Mouse (Mus musculus): ENCODE results near the gene Zfp352. TPM values are rescaled to one million over a fixed set of nuclear protein-coding genes. Genes with fewer than 3 reads are reported as not detected.
"Not testable (repeated sequence)": the region's sequence is repeated elsewhere in the genome, so short reads cannot be mapped to it uniquely, and the experiment has no call there.

Zfp352 gene
- polyA plus RNA-seq (2012; rRNA removed): not detected in 2 replicates

DNA sequence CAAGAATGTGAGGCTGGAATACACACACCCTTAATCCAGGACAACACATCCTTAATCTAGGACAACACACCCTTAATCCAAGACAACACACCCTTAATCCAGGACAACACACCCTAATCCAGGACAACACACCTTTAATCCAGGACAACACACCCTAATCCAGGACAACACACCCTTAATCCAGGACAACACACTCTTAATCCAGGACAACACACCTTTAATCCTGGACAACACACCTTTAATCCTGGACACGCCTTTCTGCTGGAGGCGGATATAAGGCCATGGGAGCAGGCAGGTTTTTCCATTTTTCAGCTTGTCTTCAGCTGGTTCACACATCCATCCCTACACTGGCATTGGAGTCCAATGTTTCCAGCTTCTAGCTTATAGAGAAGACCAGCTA, at the start of gene Zfp352:
TSS of gene Zfp352 (plus strand) at position 301 of the 400 bp plus-strand sequence.
- Histone ChIP-seq H3K27ac (ENCODE audit: insufficient read depth, low read depth, low read length) (no peak within 1 kb of the TSS), H3K27me3 (replicated peaks; ENCODE audit: control insufficient read depth, insufficient read depth, low read length) (no peaks in the 10 kb centered on the region), H3K4me1 (ENCODE audit: control insufficient read depth, insufficient read depth, low read length) (no peaks in the 10 kb centered on the region), H3K4me3 (ENCODE audit: insufficient read depth, low read depth, low read length) (no peak within 1 kb of the TSS), H3K36me3 (ENCODE audit: control insufficient read depth, insufficient read depth, low read length) (no peaks in the 10 kb centered on the region)
- TF ChIP-seq CTCF (conservative IDR thresholded peaks at IDR 0.05; ENCODE audit: insufficient read depth, insufficient read length, low read depth, low read length): no peak
- no peak for TF ChIP-seq POLR2A (IDR thresholded peaks at IDR 0.05; ENCODE audit: low read depth, low read length)
- WGBS: 96% methylated on average over 2 of the region's 2 CpGs
- DNase-seq: no peak

DNA sequence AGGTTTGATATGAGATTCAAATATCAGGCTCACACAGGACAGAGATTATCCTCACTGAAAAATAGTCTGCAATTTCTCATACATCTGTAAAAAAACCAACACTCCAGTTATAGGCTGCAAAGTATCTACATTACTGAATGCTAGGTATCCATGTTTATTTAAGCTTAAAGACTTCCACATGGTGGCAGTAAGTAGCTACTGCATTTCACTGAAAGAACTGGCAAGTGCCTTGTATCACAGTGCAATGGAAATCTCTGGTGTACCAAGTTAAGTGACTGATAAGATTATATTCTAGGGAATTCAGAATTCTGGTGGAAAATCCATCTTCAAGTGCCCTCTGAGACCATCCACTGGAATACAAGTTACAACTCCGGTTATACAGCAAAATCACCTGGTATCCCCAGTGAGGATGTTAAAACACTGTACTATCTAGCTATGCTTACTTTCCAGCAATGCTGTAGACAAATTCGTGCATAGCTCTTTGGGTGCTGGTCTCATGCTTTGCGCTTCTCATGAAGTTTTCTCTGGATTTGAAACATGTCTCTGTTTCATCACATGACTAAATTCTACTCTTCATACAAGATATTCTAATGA, 47.6 kb upstream of the Zfp352 start:
- Histone ChIP-seq H3K4me3 (ENCODE audit: insufficient read depth, low read depth, low read length) (no peak overlapping the region), H3K4me1 (ENCODE audit: control insufficient read depth, insufficient read depth, low read length) (no peaks in the 10 kb centered on the region), H3K36me3 (ENCODE audit: control insufficient read depth, insufficient read depth, low read length) (no peaks in the 10 kb centered on the region), H3K27ac (ENCODE audit: insufficient read depth, low read depth, low read length) (no peak overlapping the region), H3K27me3 (replicated peaks; ENCODE audit: control insufficient read depth, insufficient read depth, low read length) (no peaks in the 10 kb centered on the region; the same call in 1 of the 2 replicates)
- 78% methylated on average over 3 of the region's 3 CpGs for WGBS
- no peak for TF ChIP-seq CTCF (conservative IDR thresholded peaks at IDR 0.05; ENCODE audit: insufficient read depth, insufficient read length, low read depth, low read length)
- TF ChIP-seq POLR2A (IDR thresholded peaks at IDR 0.05; ENCODE audit: low read depth, low read length): no peak
- no peak for DNase-seq

DNA sequence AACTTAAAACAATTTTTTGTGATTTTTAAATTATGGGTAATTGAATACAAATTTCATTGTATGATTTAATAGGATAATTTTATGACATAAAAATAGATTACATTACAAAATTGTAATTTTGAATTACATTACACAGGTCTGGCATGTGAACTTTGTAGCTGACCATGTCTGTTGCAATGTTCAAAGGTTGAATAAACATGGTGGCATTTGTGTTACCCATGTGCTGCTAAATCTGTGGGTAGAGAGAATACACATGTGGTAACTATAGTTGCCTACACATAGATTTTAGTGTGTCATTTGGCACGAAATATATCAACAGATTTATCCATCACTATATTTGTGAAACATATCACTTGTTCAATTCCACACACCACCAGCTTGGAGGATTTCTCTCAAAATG, 44.6 kb upstream of the Zfp352 start:
- 74% methylated on average over 1 of the region's 1 CpGs for WGBS

DNA sequence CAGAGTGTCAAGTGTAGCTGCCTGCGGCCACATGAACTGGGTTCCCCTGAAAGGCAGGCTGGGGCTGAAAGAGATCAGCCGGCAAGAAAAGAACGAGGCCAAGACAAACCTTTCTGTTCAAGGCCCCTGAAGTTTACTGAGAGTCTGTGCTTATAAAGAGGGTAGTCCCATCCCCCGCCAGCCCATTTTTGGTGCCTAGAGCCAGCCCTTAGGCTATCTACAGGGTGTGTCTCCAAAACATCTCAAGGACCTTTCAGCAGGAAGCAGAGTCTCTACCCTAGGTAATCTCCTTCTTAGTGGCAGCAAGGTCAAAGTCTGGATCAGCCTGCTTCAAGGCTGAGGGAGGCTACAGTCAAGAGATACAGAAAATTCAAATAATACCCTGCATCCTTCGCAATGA, 15.2 kb upstream of the Zfp352 start:
- no peak for DNase-seq
- Histone ChIP-seq H3K4me1 (ENCODE audit: control insufficient read depth, insufficient read depth, low read length) (no peaks in the 10 kb centered on the region), H3K4me3 (ENCODE audit: insufficient read depth, low read depth, low read length) (no peak overlapping the region), H3K27ac (ENCODE audit: insufficient read depth, low read depth, low read length) (no peak overlapping the region), H3K36me3 (ENCODE audit: control insufficient read depth, insufficient read depth, low read length) (no peaks in the 10 kb centered on the region), H3K27me3 (replicated peaks; ENCODE audit: control insufficient read depth, insufficient read depth, low read length) (no peaks in the 10 kb centered on the region)
- TF ChIP-seq CTCF (conservative IDR thresholded peaks at IDR 0.05; ENCODE audit: insufficient read depth, insufficient read length, low read depth, low read length) (no peak), POLR2A (IDR thresholded peaks at IDR 0.05; ENCODE audit: low read depth, low read length) (no peak)
- 85% methylated on average over 5 of the region's 5 CpGs for WGBS

More for the DNA sequence above, 44.6 kb upstream of the Zfp352 start:
- H3K36me3 ChIP-seq (ENCODE audit: control insufficient read depth, insufficient read depth, low read length): no peaks in the 10 kb centered on the region
- H3K27ac ChIP-seq (ENCODE audit: insufficient read depth, low read depth, low read length): no peak overlapping the region
- no peaks in the 10 kb centered on the region; the same call in 1 of the 2 replicates for H3K27me3 ChIP-seq (replicated peaks; ENCODE audit: control insufficient read depth, insufficient read depth, low read length)
- DNase-seq: no peak
- TF ChIP-seq POLR2A (IDR thresholded peaks at IDR 0.05; ENCODE audit: low read depth, low read length) (no peak), CTCF (conservative IDR thresholded peaks at IDR 0.05; ENCODE audit: insufficient read depth, insufficient read length, low read depth, low read length) (no peak)
- no peak overlapping the region for H3K4me3 ChIP-seq (ENCODE audit: insufficient read depth, low read depth, low read length)
- H3K4me1 ChIP-seq (ENCODE audit: control insufficient read depth, insufficient read depth, low read length): no peaks in the 10 kb centered on the region

DNA sequence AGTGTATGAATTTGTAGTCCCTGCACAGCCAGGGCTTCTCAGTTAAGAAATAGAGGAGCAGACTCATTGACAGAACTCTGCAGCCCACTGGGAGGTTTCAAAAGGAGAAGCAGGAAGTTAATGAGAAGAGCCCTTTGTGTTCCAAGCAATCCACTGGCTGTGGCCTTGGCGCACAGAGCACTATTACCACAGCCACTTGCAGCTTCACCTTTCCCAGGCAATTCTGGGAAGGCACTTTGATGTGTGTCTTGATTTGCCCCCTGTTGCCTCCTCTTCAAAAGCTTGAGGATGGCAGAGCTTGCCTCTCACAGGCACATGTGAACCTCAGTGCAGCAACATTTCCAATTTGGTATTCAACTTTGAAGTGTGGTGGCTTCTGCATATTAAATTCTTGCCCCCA, 7.1 kb upstream of the Zfp352 start:
- DNase-seq: no peak
- Histone ChIP-seq H3K36me3 (ENCODE audit: control insufficient read depth, insufficient read depth, low read length) (no peaks in the 10 kb centered on the region), H3K27ac (ENCODE audit: insufficient read depth, low read depth, low read length) (no peak overlapping the region), H3K27me3 (replicated peaks; ENCODE audit: control insufficient read depth, insufficient read depth, low read length) (no peaks in the 10 kb centered on the region), H3K4me3 (ENCODE audit: insufficient read depth, low read depth, low read length) (no peak overlapping the region), H3K4me1 (ENCODE audit: control insufficient read depth, insufficient read depth, low read length) (no peaks in the 10 kb centered on the region)
- WGBS: 16% methylated on average over 1 of the region's 1 CpGs
- TF ChIP-seq CTCF (conservative IDR thresholded peaks at IDR 0.05; ENCODE audit: insufficient read depth, insufficient read length, low read depth, low read length) (no peak), POLR2A (IDR thresholded peaks at IDR 0.05; ENCODE audit: low read depth, low read length) (no peak)

- no peak for DNase-seq
- TF ChIP-seq CTCF (conservative IDR thresholded peaks at IDR 0.05; ENCODE audit: insufficient read depth, insufficient read length, low read depth, low read length) (no peak), POLR2A (IDR thresholded peaks at IDR 0.05; ENCODE audit: low read depth, low read length) (no peak)
- Histone ChIP-seq H3K27me3 (replicated peaks; ENCODE audit: control insufficient read depth, insufficient read depth, low read length) (no peaks in the 10 kb centered on the region), H3K4me1 (ENCODE audit: control insufficient read depth, insufficient read depth, low read length) (no peaks in the 10 kb centered on the region), H3K27ac (ENCODE audit: insufficient read depth, low read depth, low read length) (no peak overlapping the region), H3K4me3 (ENCODE audit: insufficient read depth, low read depth, low read length) (no peak overlapping the region), H3K36me3 (ENCODE audit: control insufficient read depth, insufficient read depth, low read length) (no peaks in the 10 kb centered on the region)
- 66% methylated on average over 3 of the region's 3 CpGs for WGBS
Measured at GRCm38 (mm10) chr4:90212076-90212475, 6.5 kb upstream of the Zfp352 start.

DNA sequence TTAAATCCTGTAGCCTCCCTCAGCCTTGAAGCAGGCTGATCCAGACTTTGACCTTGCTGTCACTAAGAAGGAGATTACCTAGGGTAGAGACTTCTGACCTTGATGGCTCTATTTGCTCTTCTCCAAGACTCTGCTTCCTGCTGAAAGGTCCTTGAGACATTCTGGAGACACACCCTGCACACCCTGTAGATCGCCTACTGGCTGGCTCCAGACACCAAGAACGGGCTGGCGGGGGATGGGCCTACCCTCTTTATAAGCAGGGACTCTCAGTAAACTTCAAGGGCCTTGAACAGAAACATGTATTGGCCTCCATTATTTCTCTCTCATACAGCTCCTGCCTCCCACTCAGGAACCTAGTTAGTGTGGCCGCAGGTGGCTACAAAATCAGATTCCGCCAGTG, 17.0 kb downstream of the Zfp352 start:
- DNase-seq; H3K4me3 ChIP-seq (ENCODE audit: insufficient read depth, low read depth, low read length); H3K4me1 ChIP-seq (ENCODE audit: control insufficient read depth, insufficient read depth, low read length); H3K27ac ChIP-seq (ENCODE audit: insufficient read depth, low read depth, low read length); H3K36me3 ChIP-seq (ENCODE audit: control insufficient read depth, insufficient read depth, low read length); H3K27me3 ChIP-seq (replicated peaks; ENCODE audit: control insufficient read depth, insufficient read depth, low read length): not testable (repeated sequence)
- 92% methylated on average over 5 of the region's 5 CpGs for WGBS
